Mouse (Mus musculus) olfactory bulb, adult 2 months (tissue): ENCODE measurements at regions not wholly inside any gene's neighbourhood (a gene's known extent, or its start where the extent isn't known, plus 50 kb on each side); places are given as distances from the start of the nearest gene placed in this dataset.

Experiments
- H3K27ac ChIP-seq: fragments of 200-500 bp; 2 replicates; pipeline ENCODE4 v1.5.1; 2012; ENCODE audit warnings: low read depth, low read length; ENCODE audit not compliant: insufficient read depth
- H3K4me1 ChIP-seq: fragments of 200-500 bp; 2 replicates; pipeline ENCODE4 v1.6.1; 2012; ENCODE audit warnings: low read length; ENCODE audit not compliant: control insufficient read depth, insufficient read depth
- H3K4me3 ChIP-seq: fragments of 200-500 bp; 2 replicates; pipeline ENCODE4 v1.5.1; 2012; ENCODE audit warnings: mild to moderate bottlenecking, low read depth, low read length, moderate library complexity; ENCODE audit not compliant: insufficient read depth
- CTCF ChIP-seq: fragments of 200-500 bp; IDR thresholded peaks from 2 replicates; pipeline ENCODE4 v1.5.1; 2012; ENCODE audit warnings: low read depth, mild to moderate bottlenecking, low read length, moderate library complexity; ENCODE audit not compliant: insufficient read depth
- POLR2A ChIP-seq: fragments of 200-500 bp; IDR thresholded peaks from 2 replicates; pipeline ENCODE4 v1.6.1; 2012; ENCODE audit warnings: mild to moderate bottlenecking, low read depth, low read length, moderate library complexity; ENCODE audit not compliant: insufficient read depth
- WGBS: fragments of 180-500 bp; shearing (Covaris S2); methylation state at CpG from one replicate; pipeline ENCODE4 v1.1.7; 2018; 5-methylcytosine and 5-hydroxymethylcytosine counted together

GRCm38 (mm10) chr13:60312397-60313085 lies 135.4 kb upstream of the Gas1 start:
- no peak for TF ChIP-seq CTCF
- no peak for TF ChIP-seq POLR2A
- Histone ChIP-seq H3K27ac (no peak overlapping the region), H3K4me1 (no peaks in the 10 kb centered on the region), H3K4me3 (no peak overlapping the region)
- 67% methylated on average over 7 of the region's 7 CpGs for WGBS

GRCm38 (mm10) chr13:60318436-60319020 lies 141.4 kb upstream of the Gas1 start:
- 83% methylated on average over 8 of the region's 8 CpGs for WGBS
- H3K27ac ChIP-seq = no peak overlapping the region
- H3K4me1 ChIP-seq = no peaks in the 10 kb centered on the region
- H3K4me3 ChIP-seq = no peak overlapping the region
- TF ChIP-seq POLR2A (no peak), CTCF (no peak)

GRCm38 (mm10) chr13:60319268-60319667 lies 142.1 kb upstream of the Gas1 start:
- Histone ChIP-seq H3K27ac (no peak overlapping the region), H3K4me1 (no peaks in the 10 kb centered on the region), H3K4me3 (no peak overlapping the region)
- 87% methylated on average over 4 of the region's 4 CpGs for WGBS
- TF ChIP-seq CTCF = no peak
- no peak for TF ChIP-seq POLR2A

GRCm38 (mm10) chr13:60319861-60320602 lies 142.9 kb upstream of the Gas1 start:
- 77% methylated on average over 5 of the region's 5 CpGs for WGBS
- Histone ChIP-seq H3K27ac (no peak overlapping the region), H3K4me1 (no peaks in the 10 kb centered on the region), H3K4me3 (no peak overlapping the region)
- TF ChIP-seq POLR2A (no peak), CTCF (no peak)

GRCm38 (mm10) chr13:60322579-60322978 lies 145.4 kb upstream of the Gas1 start:
- no peaks in the 10 kb centered on the region for H3K4me1 ChIP-seq
- H3K27ac ChIP-seq = no peak overlapping the region
- H3K4me3 ChIP-seq = no peak overlapping the region
- TF ChIP-seq POLR2A (no peak), CTCF (no peak)
- WGBS = 87% methylated on average over 3 of the region's 3 CpGs

GRCm38 (mm10) chr13:60330475-60331258 lies 153.5 kb upstream of the Gas1 start:
- no peak overlapping the region for H3K4me3 ChIP-seq
- TF ChIP-seq POLR2A (no peak), CTCF (no peak)
- WGBS = 72% methylated on average over 9 of the region's 9 CpGs
- H3K4me1 ChIP-seq = no peaks in the 10 kb centered on the region; the same call in 1 of the 2 replicates
- no peak overlapping the region for H3K27ac ChIP-seq

GRCm38 (mm10) chr13:60336196-60336595 lies 159.0 kb upstream of the Gas1 start:
- WGBS = 70% methylated on average over 1 of the region's 1 CpGs
- no peak for TF ChIP-seq CTCF
- TF ChIP-seq POLR2A = no peak
- Histone ChIP-seq H3K27ac (no peak overlapping the region), H3K4me3 (no peak overlapping the region), H3K4me1 (peaks cover 5% of the 10 kb centered on the region; the same call in 1 of the 2 replicates)

- 44% methylated on average over 2 of the region's 2 CpGs for WGBS
- Histone ChIP-seq H3K27ac (no peak overlapping the region), H3K4me3 (no peak overlapping the region), H3K4me1 (peaks cover 5% of the 10 kb centered on the region; the same call in 1 of the 2 replicates)
- TF ChIP-seq POLR2A = no peak
These were observed 160.2 kb upstream of the Gas1 start for GRCm38 (mm10) chr13:60337383-60337782.
